ENCODE assay signal across 25 mouse cellular contexts in genomic region chr7:78253777-78254385, GRCm38 (mm10).
DNase-seq lines count a peak whose midpoint lies in the region; ATAC-seq and TF ChIP-seq lines count a peak whose summit lies in the region.
"Had no signal": no experiment of that assay in that cellular context is flagged by ENCODE, and none has a peak within 500 bp of the region (broad histone marks: within the 10 kb centered on the region; RNA-seq: fewer than 3 reads in every experiment).

No protein-coding gene starts in this region.

- H3K36me3 ChIP-seq in hindbrain, embryonic 14.5 days (replicated peaks; ENCODE audit: control insufficient read depth, insufficient read depth) = no peaks in the 10 kb centered on the region
- H3K36me3 ChIP-seq in hindbrain, embryonic 11.5 days (ENCODE audit: control insufficient read depth, insufficient read depth, low read length) = no peaks in the 10 kb centered on the region
- no peaks in the 10 kb centered on the region for H3K36me3 ChIP-seq in midbrain, embryonic 14.5 days (ENCODE audit: control insufficient read depth, insufficient read depth, low read length)
- H3K36me3 ChIP-seq in midbrain, embryonic 15.5 days (replicated peaks) = no peaks in the 10 kb centered on the region
- no peaks in the 10 kb centered on the region for H3K36me3 ChIP-seq in hindbrain, postnatal 0 days (ENCODE audit: insufficient read depth, low read length)
- H3K36me3 ChIP-seq: embryonic facial prominence, embryonic 10.5 days; heart, embryonic 13.5 days; limb, embryonic 13.5 days; liver, embryonic 12.5 days had no signal

- no peaks in the 10 kb centered on the region for H3K27me3 ChIP-seq in hindbrain, embryonic 14.5 days (ENCODE audit: control insufficient read depth, insufficient read depth, low read length)
- H3K27me3 ChIP-seq in hindbrain, embryonic 11.5 days (ENCODE audit: control insufficient read depth, insufficient read depth, low read length) = no peaks in the 10 kb centered on the region
- no peaks in the 10 kb centered on the region for H3K27me3 ChIP-seq in midbrain, embryonic 14.5 days (ENCODE audit: control insufficient read depth, insufficient read depth, low read length)
- H3K27me3 ChIP-seq in midbrain, embryonic 15.5 days (replicated peaks) = no peaks in the 10 kb centered on the region
- no peaks in the 10 kb centered on the region for H3K27me3 ChIP-seq in hindbrain, postnatal 0 days (ENCODE audit: insufficient read depth, low read length)
- H3K27me3 ChIP-seq: heart, embryonic 13.5 days; limb, embryonic 13.5 days; liver, embryonic 12.5 days; Patski had no signal

- 56% methylated on average over 3 of the region's 3 CpGs for WGBS in hindbrain, embryonic 14.5 days
- WGBS in hindbrain, embryonic 11.5 days = 79% methylated on average over 3 of the region's 3 CpGs
- 81% methylated on average over 3 of the region's 3 CpGs for WGBS in midbrain, embryonic 14.5 days
- WGBS in midbrain, embryonic 15.5 days = 81% methylated on average over 3 of the region's 3 CpGs
- WGBS in hindbrain, postnatal 0 days = 33% methylated on average over 3 of the region's 3 CpGs

- TF ChIP-seq CTCF in hindbrain, postnatal 0 days (IDR thresholded peaks at IDR 0.05; ENCODE audit: low read depth) = no peak

- ATAC-seq in hindbrain, embryonic 14.5 days (ENCODE audit: low FRiP score) = peak; percentile 62; the same call in 1 of the 2 replicates
- no peak for ATAC-seq in hindbrain, embryonic 11.5 days (ENCODE audit: low FRiP score)
- no peak for ATAC-seq in midbrain, embryonic 14.5 days (ENCODE audit: low FRiP score, low TSS enrichment)
- no peak for ATAC-seq in midbrain, embryonic 15.5 days (replicated peaks)
- peak; percentile 88 for ATAC-seq in hindbrain, postnatal 0 days
- ATAC-seq: liver, embryonic 12.5 days; Patski had no signal

- H3K4me1 ChIP-seq in hindbrain, embryonic 14.5 days (replicated peaks; ENCODE audit: control insufficient read depth, insufficient read depth, low read length) = no peaks in the 10 kb centered on the region
- H3K4me1 ChIP-seq in hindbrain, embryonic 11.5 days (replicated peaks; ENCODE audit: control insufficient read depth, insufficient read depth, low read length) = no peaks in the 10 kb centered on the region
- H3K4me1 ChIP-seq in midbrain, embryonic 14.5 days (ENCODE audit: control insufficient read depth, insufficient read depth, low read length) = no peaks in the 10 kb centered on the region
- no peaks in the 10 kb centered on the region for H3K4me1 ChIP-seq in midbrain, embryonic 15.5 days
- no peaks in the 10 kb centered on the region for H3K4me1 ChIP-seq in hindbrain, postnatal 0 days (ENCODE audit: insufficient read depth, low read length)
- H3K4me1 ChIP-seq: heart, embryonic 13.5 days; limb, embryonic 13.5 days; liver, embryonic 12.5 days had no signal

- no peak for DNase-seq in hindbrain, embryonic 14.5 days (ENCODE audit: low spot score)
- DNase-seq in hindbrain, embryonic 11.5 days (ENCODE audit: low spot score) = no peak
- peak; percentile 12 for DNase-seq in midbrain, embryonic 14.5 days
- DNase-seq in Muller cell, postnatal 12 days (ENCODE audit: inconsistent ontology term) = peak; percentile 35
- peak; percentile 72 for DNase-seq in hindbrain, postnatal 0 days (ENCODE audit: low spot score)
- DNase-seq in lung, postnatal 25 days (ENCODE audit: low spot score) = no peak
- DNase-seq: adrenal gland, postnatal 36 days; cerebellum, adult 11-12 months; gastrocnemius, postnatal 36 days; heart, adult 2 months; heart, postnatal 14 days; kidney, adult 11 months; kidney, postnatal 14 days; layer of hippocampus, postnatal 36 days; lung, adult 18-20 months; lung, postnatal 10 days; right cerebral cortex, adult 18-20 months; right cerebral cortex, postnatal 4 days; thymus, adult 2 months had no signal

- no peak overlapping the region for H3K9ac ChIP-seq in hindbrain, embryonic 14.5 days
- H3K9ac ChIP-seq in hindbrain, embryonic 11.5 days (ENCODE audit: low read depth, low read length) = no peak overlapping the region
- H3K9ac ChIP-seq in midbrain, embryonic 14.5 days (replicated peaks; ENCODE audit: low read length) = no peak overlapping the region
- no peak overlapping the region for H3K9ac ChIP-seq in midbrain, embryonic 15.5 days
- no peak overlapping the region for H3K9ac ChIP-seq in hindbrain, postnatal 0 days (replicated peaks; ENCODE audit: low read length)
- H3K9ac ChIP-seq: heart, embryonic 13.5 days; limb, embryonic 13.5 days; liver, embryonic 12.5 days had no signal

- no peak overlapping the region for H3K4me2 ChIP-seq in hindbrain, embryonic 14.5 days (replicated peaks)
- no peak overlapping the region for H3K4me2 ChIP-seq in hindbrain, embryonic 11.5 days (replicated peaks; ENCODE audit: low read depth, low read length)
- H3K4me2 ChIP-seq in midbrain, embryonic 14.5 days (ENCODE audit: low read length) = no peak overlapping the region
- H3K4me2 ChIP-seq in midbrain, embryonic 15.5 days = no peak overlapping the region
- no peak overlapping the region for H3K4me2 ChIP-seq in hindbrain, postnatal 0 days (ENCODE audit: low read depth, low read length)
- H3K4me2 ChIP-seq: heart, embryonic 13.5 days; limb, embryonic 13.5 days; liver, embryonic 12.5 days had no signal

- no peaks in the 10 kb centered on the region for H3K9me3 ChIP-seq in hindbrain, embryonic 14.5 days (ENCODE audit: control insufficient read depth, low read length)
- H3K9me3 ChIP-seq in hindbrain, embryonic 11.5 days (ENCODE audit: control insufficient read depth, low read length) = no peaks in the 10 kb centered on the region
- no peaks in the 10 kb centered on the region for H3K9me3 ChIP-seq in midbrain, embryonic 14.5 days (ENCODE audit: control insufficient read depth, low read length)
- H3K9me3 ChIP-seq in midbrain, embryonic 15.5 days = no peaks in the 10 kb centered on the region
- H3K9me3 ChIP-seq in hindbrain, postnatal 0 days (ENCODE audit: low read length) = no peaks in the 10 kb centered on the region
- H3K9me3 ChIP-seq: embryonic facial prominence, embryonic 10.5 days; heart, embryonic 13.5 days; limb, embryonic 13.5 days; liver, embryonic 12.5 days had no signal

- peak overlapping the region; percentile 32; the same call in 1 of the 2 replicates for H3K27ac ChIP-seq in hindbrain, embryonic 14.5 days
- no peak overlapping the region for H3K27ac ChIP-seq in hindbrain, embryonic 11.5 days (ENCODE audit: low read depth, low read length)
- no peak overlapping the region for H3K27ac ChIP-seq in midbrain, embryonic 14.5 days (replicated peaks; ENCODE audit: low read depth, low read length)
- no peak overlapping the region for H3K27ac ChIP-seq in midbrain, embryonic 15.5 days
- peak overlapping the region; percentile 48; the same call in 1 of the 2 replicates for H3K27ac ChIP-seq in hindbrain, postnatal 0 days
- H3K27ac ChIP-seq: embryonic facial prominence, embryonic 10.5 days; heart, adult 2 months; heart, embryonic 13.5 days; limb, embryonic 13.5 days; liver, embryonic 12.5 days had no signal

- no peak overlapping the region for H3K4me3 ChIP-seq in hindbrain, embryonic 14.5 days (replicated peaks; ENCODE audit: low read length)
- H3K4me3 ChIP-seq in hindbrain, embryonic 11.5 days (ENCODE audit: low read depth, low read length) = no peak overlapping the region
- no peak overlapping the region for H3K4me3 ChIP-seq in midbrain, embryonic 14.5 days (replicated peaks; ENCODE audit: low read depth, low read length)
- H3K4me3 ChIP-seq in midbrain, embryonic 15.5 days = no peak overlapping the region
- no peak overlapping the region for H3K4me3 ChIP-seq in hindbrain, postnatal 0 days (ENCODE audit: low read length)
- H3K4me3 ChIP-seq: embryonic facial prominence, embryonic 10.5 days; heart, adult 2 months; heart, embryonic 13.5 days; limb, embryonic 13.5 days; liver, embryonic 12.5 days had no signal

Comparison
In these comparisons a context has a peak if more than half of its experiments do, and no peak if none do; other contexts are left out.
1. ATAC-seq: peak in hindbrain, embryonic 14.5 days (single experiment) and hindbrain, postnatal 0 days (single experiment); none in hindbrain, embryonic 11.5 days (single experiment), midbrain, embryonic 14.5 days (single experiment) and midbrain, embryonic 15.5 days (single experiment).
2. DNase-seq: peak in midbrain, embryonic 14.5 days (single experiment), Muller cell, postnatal 12 days (single experiment) and hindbrain, postnatal 0 days (single experiment); none in hindbrain, embryonic 14.5 days (single experiment), hindbrain, embryonic 11.5 days (single experiment) and lung, postnatal 25 days (single experiment).
3. H3K27ac ChIP-seq: peak in hindbrain, embryonic 14.5 days (single experiment) and hindbrain, postnatal 0 days (single experiment); none in hindbrain, embryonic 11.5 days (single experiment), midbrain, embryonic 14.5 days (single experiment) and midbrain, embryonic 15.5 days (single experiment).